Mouse (Mus musculus) R1 (cell line): ENCODE data around the gene Krt36.

Experiments used
- DNase-seq: peaks from one replicate; pipeline ENCODE4 v3.0.0-alpha.2; 2018; ENCODE audit warnings: low read depth, low spot score

The Krt36 gene

DNA sequence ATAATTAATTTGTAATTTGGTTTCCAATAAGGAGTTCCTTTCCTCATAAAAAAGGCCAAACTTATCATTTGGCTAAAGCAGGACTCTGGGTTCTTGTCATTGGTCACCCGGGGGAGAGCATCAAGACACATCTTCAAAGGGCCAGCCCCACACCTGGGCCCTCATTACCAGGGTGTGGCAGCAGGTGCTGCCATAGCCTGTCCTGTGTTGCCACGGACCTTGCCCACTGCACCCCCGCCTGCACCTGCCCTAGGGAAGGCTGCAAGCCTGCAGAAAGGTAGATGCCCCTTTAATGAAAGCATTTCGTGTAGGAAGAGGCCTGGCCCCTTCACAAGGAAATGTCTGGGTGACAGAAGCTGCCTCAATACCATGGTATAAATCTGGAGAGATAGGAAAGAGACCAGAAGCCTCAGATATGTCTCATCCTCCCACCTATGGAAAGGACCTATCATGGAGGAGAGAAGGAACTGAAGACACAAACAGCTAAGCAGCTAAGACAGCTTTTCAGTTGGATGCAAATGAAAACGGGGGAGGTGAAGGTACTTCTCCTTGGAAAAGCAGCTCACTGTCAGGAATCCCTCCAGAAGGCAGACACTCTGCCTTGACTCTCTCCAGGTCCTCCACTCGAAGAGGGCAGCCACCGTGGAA lies 16.9 kb downstream of the Krt36 start:
- DNase-seq = no peak

- DNase-seq = no peak
These were observed 17.6 kb downstream of the Krt36 start, which contains the start of gene Krt32 for GRCm38 (mm10) chr11:100087861-100088260. Gene Krt32, minus strand, starts transcription at chr11:100088226.

GRCm38 (mm10) chr11:100073873-100074272 lies 31.6 kb downstream of the Krt36 start:
- DNase-seq = no peak

- DNase-seq = peak; percentile 12
These were observed 38.0 kb downstream of the Krt36 start for GRCm38 (mm10) chr11:100067293-100068036.

DNA sequence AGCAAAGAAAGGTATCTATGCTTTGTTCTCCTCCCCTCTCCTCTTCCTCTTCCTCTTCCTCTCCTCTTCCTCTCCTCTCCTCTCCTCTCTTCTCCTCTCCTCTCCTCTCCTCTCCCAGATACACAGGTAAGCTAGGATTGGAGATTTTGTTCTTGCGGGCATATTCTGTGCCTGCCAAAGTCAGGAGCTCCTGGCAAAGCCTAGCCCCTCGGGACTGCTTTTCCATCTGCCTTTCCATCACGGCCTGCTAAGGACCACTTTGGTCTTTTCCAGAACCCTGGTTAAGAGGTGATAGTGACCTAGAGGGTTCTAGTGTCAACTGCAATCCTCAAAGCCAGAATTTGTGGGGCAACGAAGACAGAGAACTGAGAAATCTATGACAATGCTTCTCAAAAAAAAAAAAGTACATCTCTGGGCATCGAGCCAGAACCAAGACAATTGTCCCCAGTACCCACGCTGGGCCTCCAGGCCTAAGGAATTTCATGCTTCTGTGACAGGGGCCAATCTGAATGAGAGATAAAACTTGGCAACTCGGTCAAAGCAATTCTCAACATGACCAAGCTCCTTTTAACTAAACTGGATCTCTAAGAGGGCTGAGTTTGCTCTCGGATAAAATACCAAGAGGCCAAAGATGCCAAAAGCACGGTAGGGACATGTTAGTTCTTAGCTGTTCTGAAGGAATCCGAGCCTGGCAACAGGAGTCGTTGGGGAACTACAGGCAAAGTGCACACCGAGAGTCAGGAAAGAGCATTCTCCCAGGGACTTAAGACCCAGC lies 39.0 kb downstream of the Krt36 start:
- no peak for DNase-seq

DNA sequence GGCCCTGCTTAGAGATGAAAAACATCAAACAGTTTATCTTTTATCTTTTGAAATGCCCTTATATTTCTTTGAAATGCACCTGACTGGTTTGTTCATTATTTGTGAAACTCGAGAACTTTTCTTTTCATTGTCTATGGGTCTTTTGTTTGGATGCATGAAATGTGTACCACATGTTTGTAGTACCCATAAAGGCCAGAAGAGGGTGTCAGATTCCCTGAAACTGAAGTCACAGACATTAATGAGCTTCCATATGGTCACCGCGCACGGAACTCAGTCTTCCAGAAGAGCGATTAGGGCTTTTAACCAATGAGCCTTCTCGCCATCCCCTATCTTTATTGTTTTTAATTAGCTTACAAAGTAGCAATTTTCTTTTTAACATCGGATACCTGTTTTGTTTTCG lies 46.6 kb downstream of the Krt36 start:
- peak; percentile 78 for DNase-seq

- DNase-seq = no peak
These were observed 49.5 kb downstream of the Krt36 start for GRCm38 (mm10) chr11:100055686-100056655.
